Mouse (Mus musculus) bone marrow macrophage, adult 2 months (primary cell): Measurements from ENCODE around the gene Atp5j2. TPM values are rescaled to one million over a fixed set of nuclear protein-coding genes. Genes with fewer than 3 reads are reported as not detected.
"Not testable (repeated sequence)": the region's sequence is repeated elsewhere in the genome, so short reads cannot be mapped to it uniquely, and the experiment has no call there.

Experiments
- H3K27ac ChIP-seq: 2 replicates; pipeline ENCODE4 v1.5.1; 2012; ENCODE audit warnings: low read depth, low read length; ENCODE audit not compliant: insufficient read depth
- H3K4me1 ChIP-seq: 2 replicates; pipeline ENCODE4 v1.6.1; 2012; ENCODE audit warnings: low read length; ENCODE audit not compliant: control insufficient read depth, insufficient read depth
- H3K4me3 ChIP-seq: 2 replicates; pipeline ENCODE4 v1.5.1; 2012; ENCODE audit warnings: mild to moderate bottlenecking, low read length, moderate library complexity; ENCODE audit not compliant: insufficient read depth
- CTCF ChIP-seq: IDR thresholded peaks from 2 replicates; pipeline ENCODE4 v1.5.1; 2012; ENCODE audit warnings: low read depth, mild to moderate bottlenecking, low read length, moderate library complexity
- POLR2A ChIP-seq: IDR thresholded peaks from 2 replicates; pipeline ENCODE4 v1.6.1; 2012; ENCODE audit warnings: mild to moderate bottlenecking, low read depth, low read length, borderline replicate concordance
- polyA plus RNA-seq: library from polyadenylated mRNA; stranded (reverse); fragments of >200 nt; gene quantifications from 2 replicates; pipeline ENCODE4 v1.2.4, GENCODE M21; 2012; ENCODE audit not compliant: missing spikeins, insufficient read depth, insufficient read length

Atp5j2 gene
- polyA plus RNA-seq, result 271 and 314 TPM in 2 replicates

GRCm38 (mm10) chr5:145191962-145192361, at the start of gene Atp5j2:
TSS of gene Atp5j2 (minus strand) at chr5:145192062.
- H3K4me1 ChIP-seq, result peaks cover 16% of the 10 kb centered on the region
- H3K27ac ChIP-seq, result peak within 1 kb of the TSS; percentile 70
- H3K4me3 ChIP-seq, result peak within 1 kb of the TSS; percentile 88
- TF ChIP-seq POLR2A (no peak), CTCF (no peak)

GRCm38 (mm10) chr5:145234636-145235035, 42.8 kb upstream of the Atp5j2 start:
- H3K4me1 ChIP-seq, result peaks cover 8% of the 10 kb centered on the region; the same call in 1 of the 2 replicates
- no peak overlapping the region for H3K27ac ChIP-seq
- no peak overlapping the region for H3K4me3 ChIP-seq
- TF ChIP-seq CTCF (no peak), POLR2A (no peak)

- Histone ChIP-seq H3K4me1 (peaks cover 8% of the 10 kb centered on the region; the same call in 1 of the 2 replicates), H3K4me3 (peak overlapping the region; percentile 68), H3K27ac (peak overlapping the region; percentile 66)
- no peak for TF ChIP-seq CTCF
- no peak for TF ChIP-seq POLR2A
Observed at GRCm38 (mm10) chr5:145231893-145232411, 40.1 kb upstream of the Atp5j2 start.

- no peak for TF ChIP-seq POLR2A
- TF ChIP-seq CTCF, result no peak
- H3K27ac ChIP-seq, result peak within 1 kb of the TSS; percentile 92
- H3K4me1 ChIP-seq, result peaks cover 8% of the 10 kb centered on the region; the same call in 1 of the 2 replicates
- H3K4me3 ChIP-seq, result peak within 1 kb of the TSS; percentile 68
Observed at GRCm38 (mm10) chr5:145231367-145231871, 39.6 kb upstream of the Atp5j2 start, which contains the start of gene Zfp655. TSS of gene Zfp655 (plus strand) at chr5:145231715.

GRCm38 (mm10) chr5:145230641-145231040, 38.8 kb upstream of the Atp5j2 start:
- Histone ChIP-seq H3K27ac (peak overlapping the region; percentile 92), H3K4me3 (peak overlapping the region; percentile 68; the same call in 1 of the 2 replicates), H3K4me1 (peaks cover 8% of the 10 kb centered on the region; the same call in 1 of the 2 replicates)
- TF ChIP-seq POLR2A, result no peak
- TF ChIP-seq CTCF, result no peak

- H3K4me1 ChIP-seq, H3K4me3 ChIP-seq: not testable (repeated sequence)
Observed at GRCm38 (mm10) chr5:145229283-145229682, 37.4 kb upstream of the Atp5j2 start.

GRCm38 (mm10) chr5:145226453-145226852, 34.6 kb upstream of the Atp5j2 start:
- TF ChIP-seq POLR2A (no peak), CTCF (no peak)
- H3K27ac ChIP-seq, result no peak overlapping the region
- H3K4me1 ChIP-seq, result peaks cover 8% of the 10 kb centered on the region
- H3K4me3 ChIP-seq, result no peak overlapping the region

More at GRCm38 (mm10) chr5:145229283-145229682, 37.4 kb upstream of the Atp5j2 start:
- not testable (repeated sequence) for H3K27ac ChIP-seq

- peaks cover 4% of the 10 kb centered on the region for H3K4me1 ChIP-seq
- no peak overlapping the region for H3K4me3 ChIP-seq
- TF ChIP-seq POLR2A (no peak), CTCF (no peak)
- H3K27ac ChIP-seq, result no peak overlapping the region
Observed at GRCm38 (mm10) chr5:145223395-145223794, 31.5 kb upstream of the Atp5j2 start.

GRCm38 (mm10) chr5:145222840-145223239, 31.0 kb upstream of the Atp5j2 start:
- no peak for TF ChIP-seq POLR2A
- no peak for TF ChIP-seq CTCF
- Histone ChIP-seq H3K4me1 (peaks cover 4% of the 10 kb centered on the region), H3K27ac (no peak overlapping the region), H3K4me3 (no peak overlapping the region)

- no peak overlapping the region for H3K27ac ChIP-seq
- TF ChIP-seq CTCF, result no peak
- H3K4me3 ChIP-seq, result no peak overlapping the region
- peaks cover 4% of the 10 kb centered on the region for H3K4me1 ChIP-seq
Observed at GRCm38 (mm10) chr5:145219981-145220380, 28.1 kb upstream of the Atp5j2 start.

GRCm38 (mm10) chr5:145218671-145219070, 26.8 kb upstream of the Atp5j2 start:
- H3K4me3 ChIP-seq, result no peak overlapping the region
- H3K27ac ChIP-seq, result no peak overlapping the region
- peaks cover 4% of the 10 kb centered on the region for H3K4me1 ChIP-seq
- TF ChIP-seq POLR2A, result no peak
- no peak for TF ChIP-seq CTCF
